In genomic region chr6:100159817-100160216, GRCm38 (mm10) we compare ENCODE assay signal across 27 mouse cellular contexts.
DNase-seq lines count a peak whose midpoint lies in the region; ATAC-seq lines count a peak whose summit lies in the region.
"Had no signal": no experiment of that assay in that cellular context is flagged by ENCODE, and none has a peak within 500 bp of the region (broad histone marks: within the 10 kb centered on the region; RNA-seq: fewer than 3 reads in every experiment).

No protein-coding gene starts in this region.

- peaks cover 59% of the 10 kb centered on the region for H3K4me1 ChIP-seq in intestine, embryonic 16.5 days (ENCODE audit: control insufficient read depth, insufficient read depth, low read length)
- peaks cover 42% of the 10 kb centered on the region for H3K4me1 ChIP-seq in intestine, embryonic 15.5 days (replicated peaks)
- peaks cover 9% of the 10 kb centered on the region; the same call in 1 of the 2 replicates for H3K4me1 ChIP-seq in midbrain, embryonic 16.5 days (ENCODE audit: control insufficient read depth, insufficient read depth, low read length)

- no peaks in the 10 kb centered on the region for H3K27me3 ChIP-seq in intestine, embryonic 16.5 days (replicated peaks; ENCODE audit: control insufficient read depth, insufficient read depth, low read length)
- no peaks in the 10 kb centered on the region for H3K27me3 ChIP-seq in intestine, embryonic 15.5 days (replicated peaks)
- H3K27me3 ChIP-seq in midbrain, embryonic 16.5 days (ENCODE audit: control insufficient read depth, insufficient read depth, low read depth, low read length), result no peaks in the 10 kb centered on the region
- H3K27me3 ChIP-seq: forebrain, embryonic 15.5 days had no signal

- H3K36me3 ChIP-seq in intestine, embryonic 16.5 days (ENCODE audit: control insufficient read depth, insufficient read depth, low read length), result no peaks in the 10 kb centered on the region
- no peaks in the 10 kb centered on the region for H3K36me3 ChIP-seq in intestine, embryonic 15.5 days
- no peaks in the 10 kb centered on the region for H3K36me3 ChIP-seq in midbrain, embryonic 16.5 days (ENCODE audit: control insufficient read depth, insufficient read depth, low read length)
- H3K36me3 ChIP-seq: embryonic facial prominence, embryonic 12.5 days; forebrain, embryonic 12.5 days; forebrain, embryonic 15.5 days; heart, embryonic 10.5 days; heart, embryonic 13.5 days had no signal

- peak; percentile 24; the same call in 1 of the 2 replicates for ATAC-seq in intestine, embryonic 16.5 days
- ATAC-seq in intestine, embryonic 15.5 days, result no peak
- no peak for ATAC-seq in midbrain, embryonic 16.5 days
- ATAC-seq: forebrain, embryonic 15.5 days; hindbrain, postnatal 0 days; inflammation-experienced regulatory T-cells, adult 6 months had no signal

- no peak overlapping the region for H3K4me2 ChIP-seq in intestine, embryonic 16.5 days (ENCODE audit: low read depth, low read length)
- no peak overlapping the region for H3K4me2 ChIP-seq in intestine, embryonic 15.5 days (replicated peaks)
- H3K4me2 ChIP-seq in midbrain, embryonic 16.5 days (ENCODE audit: low read length), result no peak overlapping the region
- H3K4me2 ChIP-seq: embryonic facial prominence, embryonic 12.5 days; forebrain, embryonic 12.5 days; forebrain, embryonic 15.5 days; heart, embryonic 13.5 days; hindbrain, embryonic 14.5 days had no signal

- no peak overlapping the region for H3K27ac ChIP-seq in intestine, embryonic 16.5 days (ENCODE audit: low read length)
- no peak overlapping the region for H3K27ac ChIP-seq in intestine, embryonic 15.5 days
- H3K27ac ChIP-seq in midbrain, embryonic 16.5 days (ENCODE audit: low read length), result no peak overlapping the region
- H3K27ac ChIP-seq: forebrain, embryonic 12.5 days; forebrain, embryonic 15.5 days; heart, adult 2 months; heart, embryonic 10.5 days; heart, embryonic 13.5 days; hindbrain, embryonic 14.5 days; hindbrain, postnatal 0 days had no signal

- H3K4me3 ChIP-seq in intestine, embryonic 16.5 days (ENCODE audit: low read length), result no peak overlapping the region
- no peak overlapping the region for H3K4me3 ChIP-seq in intestine, embryonic 15.5 days (replicated peaks)
- H3K4me3 ChIP-seq in midbrain, embryonic 16.5 days (ENCODE audit: low read depth, low read length), result no peak overlapping the region
- H3K4me3 ChIP-seq: embryonic facial prominence, embryonic 12.5 days; erythroblast, embryonic 14.5 days; forebrain, embryonic 12.5 days; forebrain, embryonic 15.5 days; heart, adult 2 months; heart, embryonic 10.5 days; heart, embryonic 13.5 days had no signal

- DNase-seq in ES-CJ7 (ENCODE audit: low read depth, low spot score) (peak; percentile 28), adipocyte (ENCODE audit: low spot score) (peak; percentile 43)
- no peak for DNase-seq in kidney, adult 9 months
- no peak for DNase-seq in frontal cortex, postnatal 14 days (ENCODE audit: low spot score in 2 of 2)
- DNase-seq: adrenal gland, adult 8-10 months; adrenal gland, postnatal 25 days; B cell, adult 2 months; cerebellum, adult 18-20 months; cerebellum, adult 9-10 months; cerebellum, postnatal 14 days; gastrocnemius, postnatal 10 days; gastrocnemius, postnatal 36 days; heart, adult 2 months; heart, postnatal 14 days; heart, postnatal 4 days had no signal

- no peak overlapping the region for H3K9ac ChIP-seq in intestine, embryonic 16.5 days (ENCODE audit: low read depth, low read length)
- H3K9ac ChIP-seq in intestine, embryonic 15.5 days, result no peak overlapping the region
- H3K9ac ChIP-seq in midbrain, embryonic 16.5 days (ENCODE audit: low read depth, low read length), result no peak overlapping the region
- H3K9ac ChIP-seq: embryonic facial prominence, embryonic 12.5 days; forebrain, embryonic 12.5 days; forebrain, embryonic 15.5 days; heart, embryonic 13.5 days; hindbrain, embryonic 14.5 days had no signal

- WGBS in intestine, embryonic 16.5 days, result 57% methylated on average over 4 of the region's 4 CpGs
- 57% methylated on average over 4 of the region's 4 CpGs for WGBS in intestine, embryonic 15.5 days
- WGBS in midbrain, embryonic 16.5 days, result 83% methylated on average over 4 of the region's 4 CpGs

- no peaks in the 10 kb centered on the region for H3K9me3 ChIP-seq in intestine, embryonic 16.5 days (ENCODE audit: control insufficient read depth, low read length)
- no peaks in the 10 kb centered on the region for H3K9me3 ChIP-seq in intestine, embryonic 15.5 days
- H3K9me3 ChIP-seq in midbrain, embryonic 16.5 days (replicated peaks; ENCODE audit: control insufficient read depth, low read length, poor library complexity, severe bottlenecking), result no peaks in the 10 kb centered on the region
- H3K9me3 ChIP-seq: embryonic facial prominence, embryonic 12.5 days; forebrain, embryonic 12.5 days; forebrain, embryonic 15.5 days; heart, embryonic 10.5 days; heart, embryonic 13.5 days had no signal

Comparison
In these comparisons a context has a peak if more than half of its experiments do, and no peak if none do; other contexts are left out.
1. DNase-seq: peak in ES-CJ7 (single experiment) and adipocyte (single experiment); none in kidney, adult 9 months (single experiment) and frontal cortex, postnatal 14 days (0 of 2).